Mouse (Mus musculus): ENCODE data around the gene Skap1. TPM values are rescaled to one million over a fixed set of nuclear protein-coding genes. Genes with fewer than 3 reads are reported as not detected.

The Skap1 gene
- total RNA-seq, 2 experiments from 2014 or later, result 2.3 TPM; not detected in 1

GRCm38 (mm10) chr11:96560229-96560628, 95.8 kb downstream of the Skap1 start:
- no peak for DNase-seq

GRCm38 (mm10) chr11:96564088-96564487, 99.7 kb downstream of the Skap1 start:
- DNase-seq, result no peak

- DNase-seq, result no peak
These were observed 108.1 kb downstream of the Skap1 start for GRCm38 (mm10) chr11:96572515-96572914.

GRCm38 (mm10) chr11:96576491-96577427, 112.4 kb downstream of the Skap1 start:
- no peak for DNase-seq

GRCm38 (mm10) chr11:96578551-96579283, 114.3 kb downstream of the Skap1 start:
- no peak for DNase-seq

GRCm38 (mm10) chr11:96581604-96582384, 117.4 kb downstream of the Skap1 start:
- DNase-seq, result peak in 1 of 2 experiments; percentile 2

- no peak for DNase-seq
These were observed 118.2 kb downstream of the Skap1 start for GRCm38 (mm10) chr11:96582595-96582994.

- no peak for DNase-seq
These were observed 125.4 kb downstream of the Skap1 start for GRCm38 (mm10) chr11:96589828-96590227.

GRCm38 (mm10) chr11:96595890-96596289, 131.5 kb downstream of the Skap1 start:
- no peak for DNase-seq

- no peak for DNase-seq
These were observed 131.9 kb downstream of the Skap1 start for GRCm38 (mm10) chr11:96596301-96596700.

GRCm38 (mm10) chr11:96602806-96603205, 138.4 kb downstream of the Skap1 start:
- DNase-seq, result no peak

- peak in 1 of 2 experiments; percentile 7 for DNase-seq
These were observed 139.9 kb downstream of the Skap1 start for GRCm38 (mm10) chr11:96604306-96604705.

- no peak for DNase-seq
These were observed 140.5 kb downstream of the Skap1 start for GRCm38 (mm10) chr11:96604751-96605450.

- DNase-seq, result no peak
These were observed 141.1 kb downstream of the Skap1 start for GRCm38 (mm10) chr11:96605516-96605915.

- DNase-seq, result no peak
These were observed 148.2 kb downstream of the Skap1 start for GRCm38 (mm10) chr11:96612596-96612995.

GRCm38 (mm10) chr11:96616792-96617191, 152.4 kb downstream of the Skap1 start:
- peak; percentile 18 to 66 for DNase-seq

- no peak for DNase-seq
These were observed 154.5 kb downstream of the Skap1 start for GRCm38 (mm10) chr11:96618789-96619445.

- DNase-seq, result no peak
These were observed 155.2 kb downstream of the Skap1 start for GRCm38 (mm10) chr11:96619576-96619975.

GRCm38 (mm10) chr11:96620006-96620405, 155.6 kb downstream of the Skap1 start:
- no peak for DNase-seq

- no peak for DNase-seq
These were observed 156.3 kb downstream of the Skap1 start for GRCm38 (mm10) chr11:96620660-96621059.

- peak; percentile 63 to 88 for DNase-seq
These were observed 156.8 kb downstream of the Skap1 start for GRCm38 (mm10) chr11:96621167-96621566.
